In the genomic region with DNA sequence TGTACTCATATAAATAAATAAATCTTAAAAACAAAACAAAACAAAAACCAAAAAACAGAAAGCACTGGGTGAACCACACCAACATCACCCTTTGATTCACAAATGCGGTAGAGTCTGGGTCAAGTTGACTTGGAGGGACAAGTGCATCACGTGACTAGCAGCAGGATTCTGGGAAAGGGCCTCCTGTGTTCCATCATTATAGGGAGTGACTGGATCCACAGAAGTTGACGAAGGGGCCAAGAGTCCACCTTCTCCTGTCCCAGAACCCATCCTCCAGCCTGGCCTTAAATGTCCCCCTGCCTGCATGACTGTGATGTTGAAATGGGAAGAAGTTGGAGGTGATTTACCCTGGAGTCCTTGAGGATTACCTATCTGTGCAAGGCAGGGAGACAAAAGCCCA, we compare ENCODE assay signal across 20 mouse cellular contexts. TPM values are rescaled to one million over a fixed set of nuclear protein-coding genes. Genes with fewer than 3 reads are reported as not detected.
"Had no signal": no experiment of that assay in that cellular context is flagged by ENCODE, and none has a peak within 500 bp of the region (broad histone marks: within the 10 kb centered on the region; RNA-seq: fewer than 3 reads in every experiment).

No protein-coding gene starts in this region.

- H3K4me1 ChIP-seq: liver, embryonic 13.5 days; midbrain, embryonic 12.5 days had no signal

- H3K27ac ChIP-seq: kidney, postnatal 0 days; left cerebral cortex, adult 2 months; liver, embryonic 13.5 days; midbrain, embryonic 12.5 days; neural tube, embryonic 13.5 days; stomach, postnatal 0 days had no signal

- H3K9ac ChIP-seq: liver, embryonic 13.5 days; midbrain, embryonic 12.5 days; neural tube, embryonic 13.5 days had no signal

- H3K4me2 ChIP-seq: liver, embryonic 13.5 days; midbrain, embryonic 12.5 days; neural tube, embryonic 13.5 days had no signal

- H3K4me3 ChIP-seq: left cerebral cortex, adult 2 months; liver, embryonic 13.5 days; midbrain, embryonic 12.5 days; myocyte; neural tube, embryonic 13.5 days had no signal

- ATAC-seq: midbrain, embryonic 16.5 days had no signal

- DNase-seq: kidney, adult 8-10 months; kidney, postnatal 36 days; layer of hippocampus, postnatal 36 days; liver, embryonic 13.5 days; lung, adult 2 months; lung, postnatal 14 days; lung, postnatal 4 days; retina, postnatal 1 day; thymus, adult 2 months; thymus, postnatal 14 days; thymus, postnatal 4 days had no signal

- H3K9me3 ChIP-seq: liver, embryonic 13.5 days; midbrain, embryonic 12.5 days; neural tube, embryonic 13.5 days had no signal

- H3K27me3 ChIP-seq: liver, embryonic 13.5 days; midbrain, embryonic 12.5 days; neural tube, embryonic 13.5 days had no signal

RNA-seq across cellular contexts. Expression of a gene that starts 22.9 kb away (rescaled TPM):
- polyA plus RNA-seq: liver, adult 2 months; small intestine, adult 2 months had no signal
